Mouse (Mus musculus): Measurements from ENCODE around the gene Gm14214. TPM values are rescaled to one million over a fixed set of nuclear protein-coding genes. Genes with fewer than 3 reads are reported as not detected.

Gene Gm14214
- total RNA-seq, 2 experiments from 2014 or later: not detected

GRCm38 (mm10) chr2:154742911-154743819, 26.7 kb downstream of the Gm14214 start:
- intact Hi-C loops (cut with DNase I): no loop called here
- no peak overlapping the region for H3K4me3 ChIP-seq
- H3K27ac ChIP-seq: no peak overlapping the region
- TF ChIP-seq CTCF (IDR thresholded peaks at IDR 0.05): no peak
- DNase-seq (ENCODE audit: extremely low spot score in 1 of 2, low spot score in 2 of 2): no peak

GRCm38 (mm10) chr2:154738621-154739020, 31.2 kb downstream of the Gm14214 start:
- intact Hi-C loops (cut with DNase I): no loop called here
- no peak for TF ChIP-seq CTCF (IDR thresholded peaks at IDR 0.05)
- DNase-seq (ENCODE audit: extremely low spot score in 1 of 2, low spot score in 2 of 2): no peak
- no peak overlapping the region for H3K27ac ChIP-seq
- no peak overlapping the region for H3K4me3 ChIP-seq

- no peak for DNase-seq (ENCODE audit: extremely low spot score in 1 of 2, low spot score in 2 of 2)
- TF ChIP-seq CTCF (IDR thresholded peaks at IDR 0.05): no peak
- Histone ChIP-seq H3K4me3 (no peak overlapping the region), H3K27ac (no peak overlapping the region)
- intact Hi-C loops (cut with DNase I): no loop called here
Measured at GRCm38 (mm10) chr2:154735986-154736385, 33.8 kb downstream of the Gm14214 start.

- TF ChIP-seq CTCF (IDR thresholded peaks at IDR 0.05): no peak
- DNase-seq (ENCODE audit: extremely low spot score in 1 of 2, low spot score in 2 of 2): no peak
- Histone ChIP-seq H3K4me3 (no peak overlapping the region), H3K27ac (no peak overlapping the region)
- intact Hi-C loops (cut with DNase I): no loop called here
Measured at GRCm38 (mm10) chr2:154735416-154735815, 34.4 kb downstream of the Gm14214 start.

GRCm38 (mm10) chr2:154734977-154735376, 34.9 kb downstream of the Gm14214 start:
- no peak for DNase-seq (ENCODE audit: extremely low spot score in 1 of 2, low spot score in 2 of 2)
- TF ChIP-seq CTCF (IDR thresholded peaks at IDR 0.05): no peak
- H3K27ac ChIP-seq: no peak overlapping the region
- no peak overlapping the region for H3K4me3 ChIP-seq
- intact Hi-C loops (cut with DNase I): no loop called here

- H3K27ac ChIP-seq: no peak overlapping the region
- intact Hi-C loops (cut with DNase I): no loop called here
- no peak for TF ChIP-seq CTCF (IDR thresholded peaks at IDR 0.05)
Measured at GRCm38 (mm10) chr2:154732503-154733141, 37.2 kb downstream of the Gm14214 start.

GRCm38 (mm10) chr2:154731916-154732315, 37.9 kb downstream of the Gm14214 start:
- TF ChIP-seq CTCF (IDR thresholded peaks at IDR 0.05): no peak
- no peak overlapping the region for H3K4me3 ChIP-seq
- no peak overlapping the region for H3K27ac ChIP-seq
- intact Hi-C loops (cut with DNase I): no loop called here
- DNase-seq (ENCODE audit: extremely low spot score in 1 of 2, low spot score in 2 of 2): no peak

More at GRCm38 (mm10) chr2:154732503-154733141, 37.2 kb downstream of the Gm14214 start:
- no peak for DNase-seq (ENCODE audit: extremely low spot score in 1 of 2, low spot score in 2 of 2)
- no peak overlapping the region for H3K4me3 ChIP-seq

GRCm38 (mm10) chr2:154730841-154731240, 39.0 kb downstream of the Gm14214 start:
- no peak overlapping the region for H3K27ac ChIP-seq
- intact Hi-C loops (cut with DNase I): no loop called here
- TF ChIP-seq CTCF (IDR thresholded peaks at IDR 0.05): no peak
- no peak for DNase-seq (ENCODE audit: extremely low spot score in 1 of 2, low spot score in 2 of 2)
- no peak overlapping the region for H3K4me3 ChIP-seq

GRCm38 (mm10) chr2:154729737-154730136, 40.1 kb downstream of the Gm14214 start:
- TF ChIP-seq CTCF (IDR thresholded peaks at IDR 0.05): no peak
- Histone ChIP-seq H3K27ac (no peak overlapping the region), H3K4me3 (no peak overlapping the region)
- no peak for DNase-seq (ENCODE audit: extremely low spot score in 1 of 2, low spot score in 2 of 2)
- intact Hi-C loops (cut with DNase I): no loop called here

- intact Hi-C loops (cut with DNase I): no loop called here
- no peak for TF ChIP-seq CTCF (IDR thresholded peaks at IDR 0.05)
- DNase-seq (ENCODE audit: extremely low spot score in 1 of 2, low spot score in 2 of 2): no peak
- no peak overlapping the region for H3K4me3 ChIP-seq
- no peak overlapping the region for H3K27ac ChIP-seq
Measured at GRCm38 (mm10) chr2:154723473-154723872, 46.4 kb downstream of the Gm14214 start.

GRCm38 (mm10) chr2:154720315-154720714, 49.5 kb downstream of the Gm14214 start:
- no peak for DNase-seq (ENCODE audit: extremely low spot score in 1 of 2, low spot score in 2 of 2)

More at GRCm38 (mm10) chr2:154720315-154720714, 49.5 kb downstream of the Gm14214 start:
- intact Hi-C loops (cut with DNase I): no loop called here
- TF ChIP-seq CTCF (IDR thresholded peaks at IDR 0.05): no peak
- H3K4me3 ChIP-seq: no peak overlapping the region
- no peak overlapping the region for H3K27ac ChIP-seq

Other genes starting within 250 kb of the Gm14214 start
- under 1 TPM in 1 of 2 experiments, not detected in 1; 0.70 TPM for gene 1700003F12Rik, start 222.9 kb downstream of the Gm14214 start, total RNA-seq (2021)
- not detected for gene Actl10, start 218.3 kb downstream of the Gm14214 start, total RNA-seq (2021)
- 10 to 100 TPM; 79.3 to 82.7 TPM for gene Necab3, start 211.1 kb downstream of the Gm14214 start, total RNA-seq (2021)
- 10 to 100 TPM in 1 of 2 experiments, 1 to 10 TPM in 1; 10.0 to 11.5 TPM for gene E2f1, start 200.1 kb downstream of the Gm14214 start, total RNA-seq (2021)
- 10 to 100 TPM; 12.8 to 14.2 TPM for gene Pxmp4, start 166.3 kb downstream of the Gm14214 start, total RNA-seq (2021)
- 10 to 100 TPM; 11.1 to 11.7 TPM for gene Zfp341, start 156.7 kb downstream of the Gm14214 start, total RNA-seq (2021)
- gene 4930519P11Rik, start 156.6 kb downstream of the Gm14214 start, total RNA-seq (2021): not detected
- 100 to 1,000 TPM; 215 to 217 TPM for gene Chmp4b, start 118.3 kb downstream of the Gm14214 start, total RNA-seq (2021)
- gene Raly, start 21.1 kb upstream of the Gm14214 start, total RNA-seq (2021): 100 to 1,000 TPM in 1 of 2 experiments, 10 to 100 TPM in 1; 93.2 to 101 TPM
- gene a, start 21.4 kb upstream of the Gm14214 start, total RNA-seq (2021): not detected
- 10 to 100 TPM; 46.3 to 47.8 TPM for gene Eif2s2, start 122.9 kb upstream of the Gm14214 start, total RNA-seq (2021)
- under 1 TPM; 0.09 to 0.35 TPM for gene Gm14226, start 248.2 kb upstream of the Gm14214 start, total RNA-seq (2021)

Measured in left cerebral cortex, adult 2 months (tissue).